19 mouse cellular contexts compared by ENCODE assay signal in the genomic region with DNA sequence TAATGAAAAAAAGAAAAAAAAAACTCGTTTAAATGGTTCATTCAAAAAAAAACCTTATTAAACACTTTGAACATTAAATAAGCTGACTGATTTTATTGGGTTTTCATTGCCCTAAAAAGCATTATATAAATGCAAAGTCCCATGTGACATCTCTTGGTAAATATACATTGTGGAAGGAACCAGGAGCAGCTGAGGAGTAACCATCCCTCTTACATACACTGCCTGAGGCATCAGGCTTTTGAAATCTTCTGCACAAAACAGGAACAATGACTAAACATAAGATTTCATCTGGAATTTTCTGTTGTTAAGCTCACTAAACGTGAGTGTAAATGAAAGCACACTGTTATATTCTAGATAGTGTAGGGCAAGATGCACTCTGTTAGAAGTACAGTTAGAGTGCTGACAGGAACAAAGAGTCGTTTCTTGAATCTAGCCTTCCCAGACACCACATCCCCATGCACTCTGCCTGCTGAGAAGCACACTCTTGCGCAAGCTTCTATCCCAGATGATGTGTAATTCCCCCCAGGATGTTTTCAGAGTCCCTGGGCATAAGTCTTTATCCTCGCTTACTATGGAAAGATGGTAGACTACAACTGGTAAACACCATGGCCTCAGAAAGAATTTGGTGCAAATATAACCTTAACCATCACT.
A peak's percentile ranks its signal among the peaks of the same experiment; 100 is the strongest.
DNase-seq lines count a peak whose midpoint lies in the region; ATAC-seq and TF ChIP-seq lines count a peak whose summit lies in the region.
"Had no signal": no experiment of that assay in that cellular context is flagged by ENCODE, and none has a peak within 500 bp of the region (broad histone marks: within the 10 kb centered on the region; RNA-seq: fewer than 3 reads in every experiment).

No protein-coding gene starts in this region.

- no peaks in the 10 kb centered on the region for H3K9me3 ChIP-seq in forebrain, embryonic 11.5 days (ENCODE audit: control insufficient read depth, low read length)
- H3K9me3 ChIP-seq in forebrain, postnatal 0 days (ENCODE audit: low read length), result no peaks in the 10 kb centered on the region
- H3K9me3 ChIP-seq in forebrain, embryonic 15.5 days, result no peaks in the 10 kb centered on the region
- H3K9me3 ChIP-seq: embryonic facial prominence, embryonic 13.5 days; heart, embryonic 12.5 days; hindbrain, embryonic 15.5 days had no signal

- 0 out of 2 replicates have a peak, but pooled peaks have one; percentile 31 for ATAC-seq in forebrain, embryonic 11.5 days (replicated peaks; ENCODE audit: low FRiP score)
- no peak for ATAC-seq in forebrain, postnatal 0 days
- no peak for ATAC-seq in forebrain, embryonic 15.5 days (replicated peaks)
- ATAC-seq: inflammation-experienced regulatory T-cells, adult 6 months; intestine, postnatal 0 days had no signal

- H3K4me1 ChIP-seq in forebrain, embryonic 11.5 days (replicated peaks; ENCODE audit: control insufficient read depth, insufficient read depth, low read length), result peaks cover 5% of the 10 kb centered on the region; the same call in 1 of the 2 replicates
- no peaks in the 10 kb centered on the region for H3K4me1 ChIP-seq in forebrain, postnatal 0 days (ENCODE audit: insufficient read depth)
- H3K4me1 ChIP-seq in forebrain, embryonic 15.5 days, result peaks cover 15% of the 10 kb centered on the region
- H3K4me1 ChIP-seq in thymus, adult 2 months (replicated peaks; ENCODE audit: control insufficient read depth, insufficient read depth, low read length), result no peaks in the 10 kb centered on the region
- H3K4me1 ChIP-seq: embryonic facial prominence, embryonic 13.5 days; heart, embryonic 12.5 days; hindbrain, embryonic 15.5 days had no signal

- 48% methylated on average over 5 of the region's 5 CpGs for whole genome bisulfite sequencing in forebrain, embryonic 11.5 days
- 32% methylated on average over 5 of the region's 5 CpGs for WGBS in forebrain, postnatal 0 days
- WGBS in forebrain, embryonic 15.5 days, result 23% methylated on average over 5 of the region's 5 CpGs
- WGBS in thymus, adult 2 months, result 74% methylated on average over 5 of the region's 5 CpGs

- no peak overlapping the region for H3K4me3 ChIP-seq in forebrain, embryonic 11.5 days (ENCODE audit: low read depth, low read length)
- no peak overlapping the region for H3K4me3 ChIP-seq in forebrain, postnatal 0 days (ENCODE audit: low read depth, low read length)
- no peak overlapping the region for H3K4me3 ChIP-seq in forebrain, embryonic 15.5 days
- H3K4me3 ChIP-seq in thymus, adult 2 months (ENCODE audit: control insufficient read depth, insufficient read depth, low read length), result no peak overlapping the region
- H3K4me3 ChIP-seq: embryonic facial prominence, embryonic 13.5 days; heart, adult 2 months; heart, embryonic 12.5 days; hindbrain, embryonic 15.5 days had no signal

- TF ChIP-seq CTCF in forebrain, postnatal 0 days (IDR thresholded peaks at IDR 0.05; ENCODE audit: low read depth), result no peak
- TF ChIP-seq CTCF in brain, embryonic 14.5 days (IDR thresholded peaks at IDR 0.05; ENCODE audit: borderline replicate concordance, extremely low read depth, insufficient read depth, insufficient read length), result no peak
- TF ChIP-seq CTCF in thymus, adult 2 months (IDR thresholded peaks at IDR 0.05; ENCODE audit: borderline replicate concordance, control insufficient read depth, extremely low read depth, insufficient read depth, low read length, poor library complexity), result no peak

- TF ChIP-seq POLR2A in brain, embryonic 14.5 days (IDR thresholded peaks at IDR 0.05; ENCODE audit: borderline replicate concordance, extremely low read depth, insufficient read depth, insufficient read length, poor library complexity, severe bottlenecking), result no peak
- no peak for TF ChIP-seq POLR2A in thymus, adult 2 months (IDR thresholded peaks at IDR 0.05; ENCODE audit: control insufficient read depth, extremely low read depth, insufficient read depth, low read length, poor library complexity)

- H3K36me3 ChIP-seq in forebrain, embryonic 11.5 days (ENCODE audit: control insufficient read depth, insufficient read depth, low read length), result no peaks in the 10 kb centered on the region
- H3K36me3 ChIP-seq in forebrain, postnatal 0 days (ENCODE audit: insufficient read depth), result no peaks in the 10 kb centered on the region
- no peaks in the 10 kb centered on the region for H3K36me3 ChIP-seq in forebrain, embryonic 15.5 days
- no peaks in the 10 kb centered on the region for H3K36me3 ChIP-seq in thymus, adult 2 months (ENCODE audit: control insufficient read depth, insufficient read depth, low read length)
- H3K36me3 ChIP-seq: embryonic facial prominence, embryonic 13.5 days; heart, embryonic 12.5 days; hindbrain, embryonic 15.5 days had no signal

- DNase-seq in forebrain, embryonic 11.5 days (ENCODE audit: low spot score), result no peak
- DNase-seq in forebrain, postnatal 0 days, result no peak
- DNase-seq in 3T3-L1 (ENCODE audit: low read depth, low spot score), result peak; percentile 60
- peak; percentile 81 for DNase-seq in brain, embryonic 14.5 days (ENCODE audit: low read depth)
- no peak for DNase-seq in urinary bladder, postnatal 25 days (ENCODE audit: low spot score)
- DNase-seq in thymus, adult 2 months, result no peak
- DNase-seq: adrenal gland, adult 8-10 months; adrenal gland, postnatal 36 days; cerebellum, adult 11 months; cerebellum, adult 9-10 months; cerebellum, postnatal 25 days; gastrocnemius, postnatal 14 days; heart, adult 2 months had no signal

- no peak overlapping the region for H3K4me2 ChIP-seq in forebrain, embryonic 11.5 days (ENCODE audit: low read depth, low read length, severe bottlenecking)
- H3K4me2 ChIP-seq in forebrain, postnatal 0 days (ENCODE audit: low read depth), result no peak overlapping the region
- H3K4me2 ChIP-seq in forebrain, embryonic 15.5 days (replicated peaks), result no peak overlapping the region
- H3K4me2 ChIP-seq: embryonic facial prominence, embryonic 13.5 days; heart, embryonic 12.5 days; hindbrain, embryonic 15.5 days had no signal

- H3K27ac ChIP-seq in forebrain, embryonic 11.5 days (ENCODE audit: low read depth, low read length), result peak overlapping the region; percentile 48; the same call in 1 of the 2 replicates
- no peak overlapping the region for H3K27ac ChIP-seq in forebrain, postnatal 0 days (ENCODE audit: low read depth, low read length)
- peak overlapping the region; percentile 16 for H3K27ac ChIP-seq in forebrain, embryonic 15.5 days (replicated peaks)
- H3K27ac ChIP-seq in thymus, adult 2 months (ENCODE audit: control insufficient read depth, insufficient read depth, low read length), result no peak overlapping the region
- H3K27ac ChIP-seq: embryonic facial prominence, embryonic 13.5 days; heart, adult 2 months; hindbrain, embryonic 15.5 days had no signal

- H3K9ac ChIP-seq in forebrain, embryonic 11.5 days (ENCODE audit: low read length), result no peak overlapping the region
- no peak overlapping the region for H3K9ac ChIP-seq in forebrain, postnatal 0 days
- H3K9ac ChIP-seq in forebrain, embryonic 15.5 days (replicated peaks), result no peak overlapping the region
- H3K9ac ChIP-seq: embryonic facial prominence, embryonic 13.5 days; heart, embryonic 12.5 days; hindbrain, embryonic 15.5 days had no signal

- no peaks in the 10 kb centered on the region for H3K27me3 ChIP-seq in forebrain, embryonic 11.5 days (ENCODE audit: control insufficient read depth, insufficient read depth, low read length)
- H3K27me3 ChIP-seq in forebrain, postnatal 0 days (ENCODE audit: insufficient read depth, low read length), result no peaks in the 10 kb centered on the region
- no peaks in the 10 kb centered on the region for H3K27me3 ChIP-seq in forebrain, embryonic 15.5 days
- H3K27me3 ChIP-seq in thymus, adult 2 months (ENCODE audit: control insufficient read depth, insufficient read depth, low read length), result no peaks in the 10 kb centered on the region
- H3K27me3 ChIP-seq: embryonic facial prominence, embryonic 13.5 days; heart, embryonic 12.5 days had no signal

Comparison
In these comparisons a context has a peak if more than half of its experiments do, and no peak if none do; other contexts are left out.
1. H3K27ac ChIP-seq: peak in forebrain, embryonic 11.5 days (single experiment) and forebrain, embryonic 15.5 days (single experiment); none in forebrain, postnatal 0 days (single experiment) and thymus, adult 2 months (single experiment).
2. DNase-seq: peak in 3T3-L1 (single experiment) and brain, embryonic 14.5 days (single experiment); none in forebrain, embryonic 11.5 days (single experiment), forebrain, postnatal 0 days (single experiment), urinary bladder, postnatal 25 days (single experiment) and thymus, adult 2 months (single experiment).